Mouse (Mus musculus) myocyte (in vitro differentiated cells): ENCODE measurements at regions not wholly inside any gene's neighbourhood (a gene's known extent, or its start where the extent isn't known, plus 50 kb on each side); places are given as distances from the start of the nearest gene placed in this dataset.
A peak's percentile ranks its signal among the peaks of the same experiment; 100 is the strongest.

ENCODE experiments used
- H3K27me3 ChIP-seq: one replicate; pipeline ENCODE4 v1.6.1; 2011; ENCODE audit not compliant: control insufficient read depth, insufficient read depth, insufficient read length
- H3K36me3 ChIP-seq: one replicate; pipeline ENCODE4 v1.6.1; 2011; ENCODE audit not compliant: control insufficient read depth, insufficient read depth
- H3K4me2 ChIP-seq: one replicate; pipeline ENCODE4 v1.6.1; 2011; ENCODE audit warnings: low read depth, control low read depth
- H3K4me3 ChIP-seq: one replicate; pipeline ENCODE4 v1.5.1; 2011; ENCODE audit warnings: mild to moderate bottlenecking, control low read depth, moderate library complexity
- H3K79me2 ChIP-seq: one replicate; pipeline ENCODE4 v1.6.1; 2011; ENCODE audit not compliant: control insufficient read depth, insufficient read depth
- H3ac ChIP-seq: one replicate; pipeline ENCODE4 v1.6.1; 2011; ENCODE audit not compliant: control insufficient read depth, insufficient read length
- CEBPB ChIP-seq: IDR thresholded peaks from 2 replicates; pipeline ENCODE4 v1.6.1; 2011; ENCODE audit warnings: mild to moderate bottlenecking, moderate library complexity; ENCODE audit not compliant: poor library complexity, insufficient read depth, severe bottlenecking
- E2F4 ChIP-seq: IDR thresholded peaks from one replicate; pipeline ENCODE4 v1.6.1; 2011; ENCODE audit warnings: mild to moderate bottlenecking, control low read depth, moderate library complexity; ENCODE audit not compliant: insufficient read depth
- MAX ChIP-seq: IDR thresholded peaks from one replicate; pipeline ENCODE4 v1.6.1; 2011; ENCODE audit warnings: low read depth, mild to moderate bottlenecking, control low read depth
- MYOD1 ChIP-seq, 3 experiments: IDR thresholded peaks; one replicate each; pipeline ENCODE4 v1.6.1; 2011; ENCODE audit warnings: control low read depth in 2 of 3, low read depth in 2 of 3, mild to moderate bottlenecking in 2 of 3, moderate library complexity in 1 of 3; ENCODE audit not compliant: insufficient read length in 2 of 3, control insufficient read depth in 1 of 3
- MYOG ChIP-seq, 3 experiments: IDR thresholded peaks; one replicate each; pipeline ENCODE4 v1.6.1; 2011; ENCODE audit warnings: control low read depth in 2 of 3, low read depth in 2 of 3, mild to moderate bottlenecking in 2 of 3; ENCODE audit not compliant: insufficient read length in 2 of 3, control insufficient read depth in 1 of 3, insufficient read depth in 1 of 3
- POLR2A ChIP-seq: IDR thresholded peaks from one replicate; pipeline ENCODE4 v1.6.1; 2011; ENCODE audit warnings: low read depth, mild to moderate bottlenecking, control low read depth, moderate library complexity; ENCODE audit not compliant: insufficient read length
- POLR2AphosphoS2 ChIP-seq: IDR thresholded peaks from one replicate; pipeline ENCODE4 v1.6.1; 2011; ENCODE audit warnings: low read depth, control low read depth; ENCODE audit not compliant: insufficient read length
- REST ChIP-seq: IDR thresholded peaks from one replicate; pipeline ENCODE4 v1.6.1; 2011; ENCODE audit warnings: mild to moderate bottlenecking, control low read depth, moderate library complexity; ENCODE audit not compliant: insufficient read depth, insufficient read length
- SRF ChIP-seq: IDR thresholded peaks from one replicate; pipeline ENCODE4 v1.6.1; 2011; ENCODE audit warnings: low read depth; ENCODE audit not compliant: control insufficient read depth, insufficient read length
- TCF12 ChIP-seq: IDR thresholded peaks from one replicate; pipeline ENCODE4 v1.6.1; 2011; ENCODE audit warnings: mild to moderate bottlenecking, control low read depth; ENCODE audit not compliant: poor library complexity, insufficient read depth, severe bottlenecking
- TCF3 ChIP-seq: IDR thresholded peaks from one replicate; pipeline ENCODE4 v1.6.1; 2011; ENCODE audit warnings: low read depth, control low read depth; ENCODE audit not compliant: insufficient read length
- USF1 ChIP-seq: IDR thresholded peaks from one replicate; pipeline ENCODE4 v1.6.1; 2011; ENCODE audit warnings: low read depth, mild to moderate bottlenecking, control low read depth, moderate library complexity

- Histone ChIP-seq H3K36me3 (no peaks in the 10 kb centered on the region), H3ac (no peak overlapping the region), H3K4me3 (no peak overlapping the region), H3K4me2 (no peak overlapping the region), H3K27me3 (no peaks in the 10 kb centered on the region), H3K79me2 (no peaks in the 10 kb centered on the region)
- TF ChIP-seq MYOD1 (IDR thresholded peaks at IDR 0.05; ENCODE audit: control insufficient read depth in 1 of 3, insufficient read length in 2 of 3, low read depth in 2 of 3) (no peak), E2F4 (no peak), CEBPB (no peak), TCF12 (no peak), MYOG (IDR thresholded peaks at IDR 0.05; ENCODE audit: control insufficient read depth in 1 of 3, insufficient read depth in 1 of 3, insufficient read length in 2 of 3, low read depth in 2 of 3) (no peak), POLR2A (no peak), POLR2AphosphoS2 (no peak), REST (no peak)
Observed at GRCm38 (mm10) chr9:61697959-61698358, 216.4 kb downstream of the Rplp1 start.

GRCm38 (mm10) chr9:61696831-61697230 is 217.5 kb downstream of the Rplp1 start:
- no peaks in the 10 kb centered on the region for H3K79me2 ChIP-seq
- no peaks in the 10 kb centered on the region for H3K36me3 ChIP-seq
- no peak overlapping the region for H3K4me2 ChIP-seq
- TF ChIP-seq SRF (no peak), TCF3 (no peak), USF1 (no peak), POLR2AphosphoS2 (no peak), E2F4 (no peak), CEBPB (no peak), MAX (no peak), MYOG (IDR thresholded peaks at IDR 0.05; ENCODE audit: control insufficient read depth in 1 of 3, insufficient read depth in 1 of 3, insufficient read length in 2 of 3, low read depth in 2 of 3) (no peak)
- no peak overlapping the region for H3K4me3 ChIP-seq
- H3ac ChIP-seq, result no peak overlapping the region
- no peaks in the 10 kb centered on the region for H3K27me3 ChIP-seq

- no peaks in the 10 kb centered on the region for H3K36me3 ChIP-seq
- H3K79me2 ChIP-seq, result no peaks in the 10 kb centered on the region
- H3K27me3 ChIP-seq, result no peaks in the 10 kb centered on the region
- no peak for TF ChIP-seq TCF3
- no peak for TF ChIP-seq MYOD1 (IDR thresholded peaks at IDR 0.05; ENCODE audit: control insufficient read depth in 1 of 3, insufficient read length in 2 of 3, low read depth in 2 of 3)
- no peak overlapping the region for H3K4me3 ChIP-seq
- no peak overlapping the region for H3ac ChIP-seq
- H3K4me2 ChIP-seq, result no peak overlapping the region
Observed at GRCm38 (mm10) chr9:61695821-61696220, 218.5 kb downstream of the Rplp1 start.

GRCm38 (mm10) chr9:61695381-61695791 is 219.0 kb downstream of the Rplp1 start:
- Histone ChIP-seq H3K27me3 (no peaks in the 10 kb centered on the region), H3K36me3 (no peaks in the 10 kb centered on the region)

GRCm38 (mm10) chr9:61694206-61694605 is 220.1 kb downstream of the Rplp1 start:
- H3K27me3 ChIP-seq, result no peaks in the 10 kb centered on the region
- H3K36me3 ChIP-seq, result no peaks in the 10 kb centered on the region
- no peak overlapping the region for H3K4me2 ChIP-seq
- H3ac ChIP-seq, result no peak overlapping the region
- no peak overlapping the region for H3K4me3 ChIP-seq
- no peak for TF ChIP-seq MYOG (IDR thresholded peaks at IDR 0.05; ENCODE audit: control insufficient read depth in 1 of 3, insufficient read depth in 1 of 3, insufficient read length in 2 of 3, low read depth in 2 of 3)
- no peak for TF ChIP-seq REST
- peak in 2 of 3 experiments; percentile 61 for TF ChIP-seq MYOD1 (IDR thresholded peaks at IDR 0.05; ENCODE audit: control insufficient read depth in 1 of 3, insufficient read length in 2 of 3, low read depth in 2 of 3)
- no peak for TF ChIP-seq TCF3
- TF ChIP-seq TCF12, result no peak
- no peak for TF ChIP-seq MAX
- no peaks in the 10 kb centered on the region for H3K79me2 ChIP-seq

More at GRCm38 (mm10) chr9:61695381-61695791, 219.0 kb downstream of the Rplp1 start:
- no peak overlapping the region for H3K4me3 ChIP-seq
- peak in 1 of 3 experiments; percentile 10 for TF ChIP-seq MYOD1 (IDR thresholded peaks at IDR 0.05; ENCODE audit: control insufficient read depth in 1 of 3, insufficient read length in 2 of 3, low read depth in 2 of 3)
- no peak for TF ChIP-seq USF1
- H3ac ChIP-seq, result no peak overlapping the region
- H3K79me2 ChIP-seq, result no peaks in the 10 kb centered on the region
- H3K4me2 ChIP-seq, result peak overlapping the region; percentile 26

GRCm38 (mm10) chr9:61690786-61691185 is 223.6 kb downstream of the Rplp1 start:
- no peak overlapping the region for H3ac ChIP-seq
- no peak for TF ChIP-seq SRF
- no peak for TF ChIP-seq MYOG (IDR thresholded peaks at IDR 0.05; ENCODE audit: control insufficient read depth in 1 of 3, insufficient read depth in 1 of 3, insufficient read length in 2 of 3, low read depth in 2 of 3)
- TF ChIP-seq REST, result no peak
- TF ChIP-seq CEBPB, result no peak
- TF ChIP-seq E2F4, result no peak
- no peak for TF ChIP-seq POLR2A
- no peak for TF ChIP-seq MAX
- no peak for TF ChIP-seq TCF12
- no peak for TF ChIP-seq MYOD1 (IDR thresholded peaks at IDR 0.05; ENCODE audit: control insufficient read depth in 1 of 3, insufficient read length in 2 of 3, low read depth in 2 of 3)
- no peak for TF ChIP-seq USF1
- no peak for TF ChIP-seq POLR2AphosphoS2
- TF ChIP-seq TCF3, result no peak
- H3K36me3 ChIP-seq, result no peaks in the 10 kb centered on the region
- no peak overlapping the region for H3K4me2 ChIP-seq
- H3K79me2 ChIP-seq, result no peaks in the 10 kb centered on the region
- H3K27me3 ChIP-seq, result no peaks in the 10 kb centered on the region
- no peak overlapping the region for H3K4me3 ChIP-seq
